25 mouse cellular contexts compared by ENCODE assay signal in genomic region chr15:88697586-88697985, GRCm38 (mm10).
"Had no signal": no experiment of that assay in that cellular context is flagged by ENCODE, and none has a peak within 500 bp of the region (broad histone marks: within the 10 kb centered on the region; RNA-seq: fewer than 3 reads in every experiment).

No protein-coding gene starts in this region.

- H3K4me3 ChIP-seq: heart, adult 2 months; hindbrain, embryonic 10.5 days; hindbrain, embryonic 12.5 days; intestine, embryonic 15.5 days; kidney, embryonic 15.5 days; limb, embryonic 12.5 days had no signal

- H3K27me3 ChIP-seq: hindbrain, embryonic 12.5 days; intestine, embryonic 15.5 days; kidney, embryonic 15.5 days; limb, embryonic 12.5 days had no signal

- DNase-seq: forebrain, postnatal 0 days; gastrocnemius, postnatal 14 days; gastrocnemius, postnatal 36 days; heart, adult 2 months; heart, postnatal 10 days; heart, postnatal 4 days; kidney, adult 18-20 months; kidney, adult 8-10 months; kidney, postnatal 14 days; kidney, postnatal 36 days; layer of hippocampus, adult 9-11 months; layer of hippocampus, postnatal 36 days; left cerebral cortex, postnatal 4 days; liver had no signal

- H3K4me2 ChIP-seq: heart, embryonic 11.5 days; hindbrain, embryonic 12.5 days; hindbrain, embryonic 14.5 days; intestine, embryonic 15.5 days; kidney, embryonic 15.5 days; limb, embryonic 12.5 days had no signal

- H3K27ac ChIP-seq: heart, adult 2 months; hindbrain, embryonic 10.5 days; hindbrain, embryonic 12.5 days; hindbrain, embryonic 14.5 days; intestine, embryonic 15.5 days; kidney, embryonic 15.5 days; kidney, postnatal 0 days; limb, embryonic 12.5 days had no signal

- H3K9me3 ChIP-seq: hindbrain, embryonic 10.5 days; hindbrain, embryonic 12.5 days; intestine, embryonic 15.5 days; kidney, embryonic 15.5 days; limb, embryonic 12.5 days had no signal

- ATAC-seq: forebrain, postnatal 0 days; hindbrain, embryonic 16.5 days; inflammation-experienced regulatory T-cells, adult 6 months; intestine, embryonic 15.5 days; intestine, postnatal 0 days had no signal

- H3K9ac ChIP-seq: forebrain, postnatal 0 days; hindbrain, embryonic 12.5 days; hindbrain, embryonic 14.5 days; intestine, embryonic 15.5 days; kidney, embryonic 15.5 days; limb, embryonic 12.5 days had no signal

- H3K4me1 ChIP-seq: hindbrain, embryonic 10.5 days; hindbrain, embryonic 12.5 days; intestine, embryonic 15.5 days had no signal
